Mouse (Mus musculus) spleen, adult 2 months (tissue): ENCODE data around the gene Akt2.

Experiments used
- CTCF ChIP-seq: fragments of 200-500 bp; IDR thresholded peaks from 2 replicates; pipeline ENCODE4 v1.5.1; 2011; ENCODE audit warnings: mild to moderate bottlenecking, inconsistent platforms; ENCODE audit not compliant: insufficient read depth, insufficient read length, insufficient replicate concordance; ENCODE audit errors: extremely low read depth
- POLR2A ChIP-seq: fragments of 200-500 bp; IDR thresholded peaks from 2 replicates; pipeline ENCODE4 v1.6.1; 2011; ENCODE audit warnings: low read depth, low read length, inconsistent platforms

GRCm38 (mm10) chr7:27675222-27675612 is 83.9 kb downstream of the Akt2 start:
- no peak for TF ChIP-seq CTCF
- TF ChIP-seq POLR2A = no peak
